Mouse (Mus musculus) midbrain, embryonic 11.5 days (tissue): ENCODE data around the gene Bmi1. TPM values are rescaled to one million over a fixed set of nuclear protein-coding genes. Genes with fewer than 3 reads are reported as not detected.

ENCODE experiments used
- ATAC-seq: fragments of 200-750 bp; cut with Nextera tagmentation; 2 replicates; pipeline ENCODE4 v1.8.0; 2017; ENCODE audit warnings: moderate TSS enrichment, moderate library complexity; ENCODE audit not compliant: low FRiP score
- DNase-seq: peaks from one replicate; pipeline ENCODE4 v3.0.0; 2015; ENCODE audit warnings: low spot score; ENCODE audit errors: missing footprints
- H3K27ac ChIP-seq: fragments of 300-500 bp; sonication (generic); 2 replicates; pipeline ENCODE4 v1.5.1; 2014; ENCODE audit warnings: low read depth, low read length
- H3K27me3 ChIP-seq: fragments of 300-500 bp; sonication (generic); 2 replicates; pipeline ENCODE4 v1.6.1; 2014; ENCODE audit warnings: mild to moderate bottlenecking, low read length, moderate library complexity, mixed read lengths; ENCODE audit not compliant: control insufficient read depth, insufficient read depth
- H3K36me3 ChIP-seq: fragments of 300-500 bp; sonication (generic); 2 replicates; pipeline ENCODE4 v1.6.1; 2014; ENCODE audit warnings: mild to moderate bottlenecking, low read length, moderate library complexity, mixed read lengths; ENCODE audit not compliant: control insufficient read depth, insufficient read depth
- H3K4me1 ChIP-seq: fragments of 300-500 bp; sonication (generic); 2 replicates; pipeline ENCODE4 v1.6.1; 2014; ENCODE audit warnings: low read length; ENCODE audit not compliant: control insufficient read depth, insufficient read depth
- H3K4me2 ChIP-seq: fragments of 300-500 bp; sonication (generic); 2 replicates; pipeline ENCODE4 v1.6.1; 2014; ENCODE audit warnings: mild to moderate bottlenecking, moderate library complexity
- H3K4me3 ChIP-seq: fragments of 300-500 bp; sonication (generic); 2 replicates; pipeline ENCODE4 v1.5.1; 2014; ENCODE audit warnings: low read depth, low read length
- H3K9ac ChIP-seq: fragments of 300-500 bp; sonication (generic); 2 replicates; pipeline ENCODE4 v1.6.1; 2014; ENCODE audit warnings: low read length
- H3K9me3 ChIP-seq: fragments of 300-500 bp; sonication (generic); 2 replicates; pipeline ENCODE4 v1.6.1; 2016; ENCODE audit warnings: low read length; ENCODE audit not compliant: control insufficient read depth
- WGBS: fragments of 180-500 bp; shearing (Covaris S2); extraction: QIAGEN DNeasy Blood & Tissue Kit; methylation state at CpG from one replicate; pipeline ENCODE4 v1.1.7; 2014; 5-methylcytosine and 5-hydroxymethylcytosine counted together
- polyA plus RNA-seq: library from polyadenylated mRNA; unstranded; fragments of >200 nt; fragmentation: Nextera tagmentation; extraction: Ambion mirVana; gene quantifications from 2 replicates; pipeline ENCODE4 v1.2.1, GENCODE M21; 2014

The Bmi1 gene
- polyA plus RNA-seq, 1 experiment from 2014 or later = 42.8 TPM

DNA sequence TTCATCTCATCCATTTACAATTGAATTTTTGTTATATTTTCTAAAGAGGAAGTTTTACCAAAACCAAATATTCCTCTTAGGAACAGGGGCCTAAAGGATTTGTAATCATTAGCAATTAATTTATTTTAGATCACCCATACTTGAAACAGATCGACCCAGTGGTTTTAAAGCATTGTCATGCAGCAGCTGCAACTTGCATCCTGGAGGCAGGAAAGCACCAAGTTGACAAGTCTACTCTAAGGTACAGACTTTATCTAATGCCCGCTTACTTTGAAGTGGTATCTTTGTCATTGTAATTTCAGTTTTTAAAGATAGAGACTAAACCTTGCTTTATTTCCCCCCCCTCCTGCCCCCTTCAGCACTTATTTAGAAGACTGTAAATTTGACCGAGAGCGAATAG lies 3.1 kb upstream of the Bmi1 start:
- no peak overlapping the region for H3K27ac ChIP-seq
- peaks cover 25% of the 10 kb centered on the region for H3K27me3 ChIP-seq
- 11% methylated on average over 4 of the region's 4 CpGs for WGBS
- H3K36me3 ChIP-seq = no peaks in the 10 kb centered on the region
- ATAC-seq (no peak), DNase-seq (peak; percentile 82)
- no peaks in the 10 kb centered on the region for H3K9me3 ChIP-seq
- no peak overlapping the region for H3K9ac ChIP-seq
- H3K4me3 ChIP-seq = no peak overlapping the region
- peaks cover 21% of the 10 kb centered on the region for H3K4me1 ChIP-seq
- H3K4me2 ChIP-seq = no peak overlapping the region

DNA sequence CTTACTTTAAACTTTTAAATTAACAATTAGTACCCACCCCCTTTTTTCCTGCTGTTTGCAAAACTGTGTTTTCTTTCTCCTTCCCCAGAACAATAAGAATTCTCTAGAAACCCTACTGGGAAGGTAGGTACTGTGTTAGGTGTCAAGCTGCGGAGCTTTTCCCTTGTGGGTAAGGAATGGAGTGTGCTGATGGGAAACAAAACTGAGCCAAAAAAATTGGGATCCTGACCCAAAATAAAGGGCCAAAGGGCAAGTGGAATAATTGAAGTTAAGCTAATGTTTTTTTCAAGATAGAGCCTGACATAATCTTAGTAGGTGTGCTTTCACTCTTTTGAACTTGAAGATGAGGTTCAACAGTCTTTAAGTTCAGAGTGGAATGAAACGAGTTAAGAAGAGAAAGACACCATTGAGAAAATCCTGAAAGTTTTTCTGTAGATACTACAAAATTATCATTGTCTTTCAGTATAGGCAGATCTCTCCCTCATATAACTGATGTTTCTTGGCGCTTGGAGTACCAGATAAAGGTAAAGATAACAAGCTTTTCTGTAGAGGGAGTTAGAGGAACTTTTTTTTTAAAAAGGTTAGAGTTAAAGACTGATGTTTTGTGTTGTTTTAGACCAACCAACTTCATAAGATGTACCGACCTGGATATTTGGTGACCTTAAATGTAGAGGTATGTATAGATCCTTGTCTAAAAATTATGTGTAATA lies 2.5 kb upstream of the Bmi1 start:
- Histone ChIP-seq H3K9ac (no peak overlapping the region), H3K4me3 (no peak overlapping the region), H3K27ac (no peak overlapping the region), H3K36me3 (no peaks in the 10 kb centered on the region), H3K4me2 (no peak overlapping the region), H3K9me3 (no peaks in the 10 kb centered on the region), H3K27me3 (peaks cover 29% of the 10 kb centered on the region), H3K4me1 (peaks cover 24% of the 10 kb centered on the region)
- 13% methylated on average over 4 of the region's 4 CpGs for WGBS
- DNase-seq (peak; percentile 90), ATAC-seq (no peak)

DNA sequence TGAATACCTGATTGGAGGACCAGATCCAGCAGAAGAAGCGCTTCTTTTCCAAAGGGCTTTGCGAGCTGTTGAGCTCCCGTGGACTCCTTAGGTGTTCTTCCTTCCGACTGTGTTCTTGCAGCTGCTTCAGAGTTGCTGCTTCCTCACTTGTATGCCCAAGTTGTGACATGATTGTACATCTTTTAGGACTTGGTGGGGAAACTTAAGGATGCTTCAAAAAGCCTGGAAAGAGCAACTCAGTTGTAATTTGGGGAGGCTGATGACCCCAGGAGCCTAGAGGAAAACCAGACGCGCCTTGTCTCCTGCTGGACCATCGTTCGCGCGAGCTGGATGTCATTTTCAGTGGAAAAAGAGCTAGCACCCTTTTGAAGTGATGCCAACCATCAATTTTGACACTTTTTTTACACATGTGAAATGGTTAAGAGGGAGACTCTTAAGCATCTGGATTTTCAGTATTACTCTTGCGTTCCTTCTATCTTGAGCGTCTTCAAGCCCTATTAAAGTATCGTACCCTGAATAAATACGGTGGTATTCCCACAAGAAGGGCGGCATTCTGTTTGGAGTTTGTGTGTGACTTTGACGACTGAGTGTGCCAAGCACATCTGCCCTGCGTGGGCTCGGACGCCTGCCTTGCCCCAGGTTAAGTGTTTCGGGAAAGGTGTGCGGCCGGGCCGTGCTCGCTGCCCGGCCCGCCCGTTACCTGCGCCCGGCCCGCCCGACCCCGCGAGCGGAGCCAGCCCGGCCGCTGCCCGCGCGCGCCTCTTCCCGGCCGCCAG lies 949 bp upstream of the Bmi1 start:
- no peak overlapping the region for H3K27ac ChIP-seq
- peaks cover 32% of the 10 kb centered on the region for H3K4me1 ChIP-seq
- H3K4me2 ChIP-seq = peak overlapping the region; percentile 88
- no peaks in the 10 kb centered on the region for H3K36me3 ChIP-seq
- H3K9me3 ChIP-seq = no peaks in the 10 kb centered on the region
- H3K27me3 ChIP-seq = peaks cover 38% of the 10 kb centered on the region
- 1% methylated on average over 40 of the region's 42 CpGs for WGBS
- peak overlapping the region; percentile 96 for H3K9ac ChIP-seq
- H3K4me3 ChIP-seq = peak overlapping the region; percentile 86
- no peak for ATAC-seq
- DNase-seq = peak; percentile 94

DNA sequence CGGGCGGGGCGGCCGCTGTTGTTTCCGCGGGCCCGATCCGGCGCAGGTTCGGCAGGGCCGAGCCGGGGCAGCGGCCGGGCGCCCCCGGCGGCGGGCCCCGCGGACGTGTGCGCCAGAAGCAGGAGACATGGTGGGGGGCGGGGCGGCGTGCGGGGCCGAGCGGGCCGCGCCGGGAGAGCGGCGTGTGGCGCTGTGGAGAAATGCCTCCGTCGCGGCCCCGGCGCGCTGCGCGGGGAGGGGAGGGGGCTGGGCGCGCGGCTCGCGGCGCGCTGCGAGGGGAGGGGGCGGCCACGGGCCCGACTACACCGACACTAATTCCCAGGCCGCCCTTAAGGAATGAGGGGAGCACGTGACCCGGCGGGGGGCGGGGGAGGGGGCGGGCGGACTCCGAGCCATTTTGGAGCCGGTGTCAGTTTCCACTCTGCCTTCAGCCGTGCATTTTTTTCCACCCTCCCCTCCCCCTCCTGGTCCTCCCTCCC lies 322 bp upstream of the Bmi1 start:
- H3K27ac ChIP-seq = peak overlapping the region; percentile 94
- no peaks in the 10 kb centered on the region for H3K36me3 ChIP-seq
- peak; percentile 96 for DNase-seq
- ATAC-seq = peak; percentile 92
- no peaks in the 10 kb centered on the region for H3K9me3 ChIP-seq
- peaks cover 38% of the 10 kb centered on the region for H3K4me1 ChIP-seq
- H3K9ac ChIP-seq = peak overlapping the region; percentile 96
- peaks cover 44% of the 10 kb centered on the region for H3K27me3 ChIP-seq
- WGBS = under 1% methylated on average over 27 of the region's 64 CpGs
- peak overlapping the region; percentile 86 for H3K4me3 ChIP-seq
- peak overlapping the region; percentile 88 for H3K4me2 ChIP-seq

DNA sequence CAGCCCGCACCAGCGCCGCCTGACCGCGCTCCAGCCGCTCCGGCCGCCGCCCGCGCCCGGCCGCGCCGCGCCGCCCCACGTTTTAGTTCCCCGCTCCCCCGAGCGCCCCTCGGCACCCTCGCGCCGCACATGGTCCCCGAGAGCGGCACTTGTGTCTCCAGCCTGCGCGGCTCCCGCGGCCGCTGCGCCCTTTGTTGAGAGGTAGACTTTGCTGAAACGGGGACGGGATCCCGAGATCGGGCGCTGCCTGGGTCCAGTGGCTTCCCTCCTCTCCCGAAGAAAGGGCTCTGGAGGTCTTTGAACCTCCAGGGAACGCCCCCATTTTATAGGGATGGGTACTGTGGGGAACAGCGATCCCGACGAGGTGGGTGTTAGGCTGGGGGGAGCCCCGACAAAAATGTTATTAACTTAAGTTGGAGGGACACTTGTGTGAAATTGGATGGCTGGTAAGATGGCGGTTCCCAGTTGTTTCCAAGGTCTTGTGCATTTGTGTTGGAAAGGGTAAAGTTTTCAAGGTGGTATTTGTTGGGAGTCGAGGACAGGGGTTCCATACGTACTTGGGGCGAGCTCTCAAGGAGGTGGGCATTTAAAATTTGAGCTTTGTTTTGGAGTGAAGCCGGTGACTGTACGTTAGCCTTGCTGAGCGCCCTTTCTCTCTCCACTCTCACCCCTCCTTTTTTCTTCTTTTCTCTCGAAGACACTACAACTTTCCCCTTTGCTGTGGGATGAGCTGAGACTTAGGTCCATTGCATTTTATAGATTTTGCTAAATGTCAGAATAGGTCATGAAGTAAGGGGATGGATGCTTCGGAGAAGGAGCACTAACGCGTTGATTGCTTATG lies 1.0 kb downstream of the Bmi1 start:
- H3K4me2 ChIP-seq = peak overlapping the region; percentile 88
- H3K4me3 ChIP-seq = peak overlapping the region; percentile 86
- H3K27me3 ChIP-seq = peaks cover 56% of the 10 kb centered on the region
- peak overlapping the region; percentile 96 for H3K9ac ChIP-seq
- DNase-seq (peak; percentile 98), ATAC-seq (peak; percentile 6; the same call in 1 of the 2 replicates)
- H3K9me3 ChIP-seq = no peaks in the 10 kb centered on the region
- no peak overlapping the region for H3K27ac ChIP-seq
- peaks cover 36% of the 10 kb centered on the region for H3K4me1 ChIP-seq
- no peaks in the 10 kb centered on the region for H3K36me3 ChIP-seq
- WGBS = under 1% methylated on average over 52 of the region's 55 CpGs

DNA sequence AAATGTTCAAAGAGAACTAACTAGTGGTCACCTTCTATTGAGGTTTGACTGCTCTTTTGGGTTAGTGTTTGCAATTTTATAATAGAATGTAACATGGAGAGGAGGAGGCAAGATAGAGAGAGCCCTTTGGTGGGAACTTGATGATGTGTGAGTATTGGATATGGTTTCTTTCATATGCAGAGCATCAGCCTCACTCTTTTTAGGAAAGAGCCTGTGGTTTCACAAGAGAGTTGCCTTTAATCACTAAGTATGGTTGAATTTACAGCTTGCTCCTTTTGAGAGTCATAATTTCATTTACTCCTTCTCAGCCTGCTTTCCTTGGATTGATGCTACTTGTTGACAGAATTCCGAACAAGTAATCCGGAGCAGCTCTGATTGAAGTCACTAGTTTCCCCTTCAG lies 2.9 kb downstream of the Bmi1 start:
- ATAC-seq = no peak
- WGBS = 8% methylated on average over 2 of the region's 2 CpGs
- no peak overlapping the region for H3K27ac ChIP-seq
- 0 out of 2 replicates have a peak, but pooled peaks cover 3% of the 10 kb centered on the region for H3K36me3 ChIP-seq
- peaks cover 26% of the 10 kb centered on the region for H3K4me1 ChIP-seq
- no peak overlapping the region for H3K9ac ChIP-seq
- H3K4me2 ChIP-seq = no peak overlapping the region
- no peak overlapping the region for H3K4me3 ChIP-seq
- H3K27me3 ChIP-seq = peaks cover 63% of the 10 kb centered on the region
- DNase-seq = peak; percentile 91
- H3K9me3 ChIP-seq = no peaks in the 10 kb centered on the region

DNA sequence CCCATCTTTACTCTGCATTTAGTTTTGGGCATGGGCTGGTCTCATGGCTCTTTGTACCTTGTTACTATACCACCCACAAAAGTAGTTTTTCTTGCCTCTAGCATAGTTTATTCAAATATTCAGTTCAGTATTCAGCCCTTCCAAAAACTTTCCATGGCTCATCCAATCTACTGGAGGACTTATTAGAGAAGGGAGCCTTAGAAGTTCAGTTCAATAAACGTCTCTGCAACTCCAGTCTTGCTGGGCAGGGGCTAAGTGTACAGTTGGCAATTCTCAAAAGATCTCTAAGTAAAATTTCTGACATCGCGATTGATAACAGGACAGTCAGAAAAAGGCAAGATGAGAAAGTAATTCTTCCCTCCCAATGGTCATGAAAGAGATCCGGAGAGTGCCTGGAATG lies 3.7 kb downstream of the Bmi1 start:
- Histone ChIP-seq H3K4me2 (peak overlapping the region; percentile 60), H3K4me1 (peaks cover 26% of the 10 kb centered on the region), H3K36me3 (0 out of 2 replicates have a peak, but pooled peaks cover 3% of the 10 kb centered on the region), H3K27me3 (peaks cover 59% of the 10 kb centered on the region), H3K4me3 (peak overlapping the region; percentile 32), H3K9ac (no peak overlapping the region), H3K9me3 (no peaks in the 10 kb centered on the region), H3K27ac (no peak overlapping the region)
- under 1% methylated on average over 4 of the region's 4 CpGs for WGBS
- DNase-seq = peak; percentile 93
- ATAC-seq = no peak

DNA sequence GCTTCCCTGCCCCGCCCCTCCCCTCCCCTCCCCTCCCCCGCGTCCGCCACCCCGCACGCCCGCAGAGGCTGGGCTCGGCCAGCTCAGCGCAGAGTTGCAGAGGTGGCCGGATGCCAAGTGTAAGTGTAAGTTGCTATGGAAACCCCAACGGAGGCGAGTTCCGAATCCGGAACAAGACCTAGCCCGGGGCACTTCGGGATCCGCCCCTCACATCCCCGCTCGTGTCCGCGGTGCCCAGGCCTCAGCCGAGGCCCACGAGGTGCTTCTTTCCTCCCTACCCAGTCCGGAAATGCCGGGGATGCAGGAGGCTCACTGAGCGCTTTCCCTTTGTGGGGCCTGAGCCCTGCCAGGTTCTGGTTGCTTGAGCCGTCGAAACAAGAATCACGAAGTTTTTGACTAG lies 4.1 kb downstream of the Bmi1 start:
- under 1% methylated on average over 21 of the region's 29 CpGs for WGBS
- DNase-seq (peak; percentile 97), ATAC-seq (no peak)
- H3K4me2 ChIP-seq = peak overlapping the region; percentile 60
- H3K27ac ChIP-seq = no peak overlapping the region
- 0 out of 2 replicates have a peak, but pooled peaks cover 3% of the 10 kb centered on the region for H3K36me3 ChIP-seq
- peak overlapping the region; percentile 32 for H3K4me3 ChIP-seq
- peak overlapping the region; percentile 47 for H3K9ac ChIP-seq
- peaks cover 22% of the 10 kb centered on the region for H3K4me1 ChIP-seq
- no peaks in the 10 kb centered on the region for H3K9me3 ChIP-seq
- H3K27me3 ChIP-seq = peaks cover 57% of the 10 kb centered on the region
